Mouse (Mus musculus) yolk sac, embryonic 10.5 days (tissue): ENCODE measurements at regions not wholly inside any gene's neighbourhood (a gene's known extent, or its start where the extent isn't known, plus 50 kb on each side); places are given as distances from the start of the nearest gene placed in this dataset.

Experiments
- DNase-seq: peaks from one replicate; pipeline ENCODE4 v3.0.0-alpha.2; 2017; ENCODE audit warnings: low spot score

DNA sequence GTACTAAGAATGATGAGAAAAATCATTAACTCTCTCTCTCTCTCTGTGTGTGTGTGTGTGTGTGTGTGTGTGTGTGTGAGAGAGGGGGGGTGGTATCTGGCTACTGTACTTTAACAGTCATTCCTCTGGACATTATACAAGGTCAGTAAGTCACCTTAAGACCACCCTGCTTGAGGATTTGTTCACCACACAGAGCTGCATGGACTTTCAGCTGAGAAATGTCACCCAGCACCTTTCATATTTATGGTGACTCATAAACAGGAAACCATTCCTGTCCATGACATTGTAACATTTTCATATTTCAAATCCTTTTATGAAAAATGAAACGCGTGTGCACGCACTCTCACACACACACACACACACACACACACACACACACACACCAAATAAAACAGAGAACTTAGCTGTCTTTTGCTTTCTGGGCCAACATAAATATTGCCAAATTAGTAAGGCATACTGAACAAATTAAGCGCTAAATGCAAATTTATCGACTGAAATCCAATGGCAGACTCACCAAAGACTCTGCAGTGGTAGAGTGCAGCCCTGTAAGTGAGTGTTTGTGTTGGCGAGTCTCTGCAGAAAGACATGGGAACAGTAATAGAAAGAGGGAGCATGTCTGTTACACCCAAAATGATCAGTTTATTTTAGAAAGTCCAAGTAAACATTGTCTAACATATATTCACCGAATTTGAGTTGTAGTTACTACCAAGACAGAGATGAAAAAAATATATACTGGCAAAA, 277.7 kb downstream of the Osr1 start:
- DNase-seq, result no peak

DNA sequence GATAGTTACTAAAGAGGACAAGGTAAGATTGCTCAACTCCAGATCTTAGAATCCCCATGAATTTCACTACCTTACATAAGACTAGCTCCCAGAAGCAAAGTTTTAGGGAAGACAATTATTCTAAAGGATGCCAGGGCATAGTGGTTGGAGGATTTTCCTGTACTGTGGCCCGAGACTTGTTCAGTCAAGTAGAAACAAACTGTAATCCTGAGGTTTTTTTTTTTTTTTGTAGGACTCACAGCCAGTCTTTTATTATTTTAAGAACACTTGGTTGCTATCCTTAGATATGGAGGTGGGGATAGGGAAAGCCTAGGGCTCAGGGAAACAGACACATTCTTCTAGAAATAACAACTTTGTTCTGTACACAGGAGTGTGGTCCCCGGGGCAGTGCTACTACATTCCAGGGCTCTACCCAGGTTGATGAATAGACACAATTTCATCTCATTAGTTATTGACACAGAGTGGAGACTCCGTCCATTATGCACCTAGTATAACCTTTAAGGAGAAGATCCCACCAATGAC, 285.6 kb downstream of the Osr1 start:
- no peak for DNase-seq

DNA sequence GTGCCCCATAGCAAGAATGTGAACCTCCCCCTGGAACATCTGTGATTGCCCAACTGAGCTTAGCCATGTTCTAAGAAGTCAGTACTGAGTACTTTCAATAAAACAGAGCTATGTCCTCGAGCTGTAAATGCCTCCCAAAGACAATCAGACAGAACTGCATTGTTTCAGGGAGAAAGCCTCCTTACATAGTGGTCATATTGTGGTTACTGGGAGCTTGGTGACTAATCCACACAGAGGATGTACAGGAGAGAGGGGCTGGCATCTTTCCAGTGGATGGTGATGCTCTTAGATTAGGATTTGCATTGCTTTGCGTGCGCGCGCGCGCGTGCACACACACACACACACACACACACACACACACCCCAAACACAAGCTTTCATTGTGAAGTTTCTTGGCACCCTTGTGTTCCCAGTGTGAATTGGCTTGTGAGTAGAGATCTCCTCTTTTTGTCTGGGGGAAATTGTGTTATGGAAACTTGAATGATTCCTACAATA, 286.3 kb downstream of the Osr1 start:
- DNase-seq, result no peak

DNA sequence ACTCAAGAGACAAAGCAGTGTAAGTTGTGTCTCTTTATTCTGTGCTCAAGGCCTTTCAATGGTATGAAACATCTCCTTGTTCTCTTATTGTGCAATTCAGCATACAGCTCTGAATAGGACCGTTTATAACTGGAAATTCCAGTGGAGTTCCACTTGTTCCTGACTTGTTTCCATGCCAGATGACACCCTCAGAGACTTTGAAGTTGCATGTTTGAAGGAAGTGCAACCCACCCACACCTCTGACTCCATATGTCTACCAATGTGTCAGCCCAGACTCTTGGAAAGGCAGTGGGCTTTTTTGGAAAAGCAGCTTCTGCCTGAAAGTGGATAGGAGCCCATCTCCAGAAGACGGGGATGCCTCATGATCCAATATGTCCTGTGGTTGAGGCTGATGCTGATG, 288.1 kb downstream of the Osr1 start:
- DNase-seq, result no peak

DNA sequence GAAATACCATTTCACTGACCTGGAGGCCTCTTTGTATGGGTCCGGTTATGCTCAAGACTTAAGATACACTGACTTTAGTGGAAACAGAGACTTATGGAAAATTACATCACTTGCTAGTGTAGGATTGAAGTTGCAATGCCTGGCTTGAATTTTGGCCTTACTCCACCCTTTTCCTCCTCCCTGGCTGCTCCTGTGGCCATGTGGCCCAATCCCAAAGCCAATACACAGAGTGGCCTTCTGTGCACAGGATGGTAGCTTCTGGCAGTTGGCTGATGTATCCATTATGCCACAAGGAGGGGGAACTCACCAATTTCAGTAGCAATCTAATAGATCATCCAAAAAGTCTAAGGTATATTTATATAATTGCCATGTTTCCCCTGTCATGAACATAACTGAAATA, 292.4 kb downstream of the Osr1 start:
- no peak for DNase-seq

DNA sequence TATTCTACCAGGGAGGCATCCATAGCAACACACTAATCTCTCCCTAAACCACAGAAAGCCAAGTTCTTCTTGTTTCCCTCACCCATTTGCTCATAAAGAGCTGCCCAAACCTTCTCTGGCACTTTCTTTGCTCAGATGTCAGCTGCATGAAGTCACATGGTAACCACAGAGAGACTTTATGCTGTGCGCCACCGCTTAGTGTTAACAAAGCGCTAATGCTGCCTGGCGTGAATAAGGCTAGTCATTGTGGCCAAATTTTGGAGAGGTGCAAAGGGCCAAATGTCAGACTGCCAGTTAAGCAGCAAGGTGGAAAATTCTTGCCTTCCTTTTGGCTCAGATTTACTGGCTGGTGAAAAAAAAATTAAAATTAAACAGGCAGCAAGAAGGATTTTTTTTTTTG, 302.3 kb downstream of the Osr1 start:
- no peak for DNase-seq

DNA sequence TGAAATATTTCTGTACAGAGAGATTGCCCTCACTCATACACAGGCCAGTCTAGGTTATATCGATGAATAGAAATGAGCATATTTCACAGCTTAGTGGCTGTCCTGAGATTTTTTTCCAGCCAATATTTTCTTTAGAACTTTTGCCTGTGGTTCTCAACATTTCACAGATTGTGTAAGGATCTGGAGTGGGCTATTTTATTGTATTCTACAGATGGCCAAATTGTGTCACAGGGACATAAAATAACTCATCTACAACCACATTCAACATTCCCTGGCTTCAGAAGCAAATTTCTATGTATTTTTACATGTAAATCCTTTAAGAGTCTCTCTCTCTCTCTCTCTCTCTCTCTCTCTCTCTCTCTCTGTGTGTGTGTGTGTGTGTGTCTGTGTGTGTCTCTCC, 303.3 kb downstream of the Osr1 start:
- DNase-seq, result no peak

DNA sequence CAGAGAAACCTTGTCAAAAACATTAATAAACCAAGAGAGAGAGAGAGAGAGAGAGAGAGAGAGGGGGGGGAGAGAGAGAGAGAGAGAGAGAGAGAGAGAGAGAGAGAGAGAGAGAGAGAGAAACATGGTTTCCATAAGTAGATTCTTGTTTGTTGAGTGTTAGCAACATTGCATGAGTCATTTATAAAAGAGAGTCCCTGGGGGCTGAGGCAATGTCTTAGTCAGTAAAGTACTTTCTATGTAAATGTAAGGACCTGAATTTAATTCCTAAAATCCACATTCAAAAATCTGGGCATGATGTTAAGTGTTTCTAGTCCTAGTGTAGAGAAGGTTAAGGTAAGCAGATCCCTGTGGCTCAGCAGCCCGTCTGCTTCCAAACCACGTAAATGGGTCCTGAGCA, 304.9 kb downstream of the Osr1 start:
- no peak for DNase-seq

DNA sequence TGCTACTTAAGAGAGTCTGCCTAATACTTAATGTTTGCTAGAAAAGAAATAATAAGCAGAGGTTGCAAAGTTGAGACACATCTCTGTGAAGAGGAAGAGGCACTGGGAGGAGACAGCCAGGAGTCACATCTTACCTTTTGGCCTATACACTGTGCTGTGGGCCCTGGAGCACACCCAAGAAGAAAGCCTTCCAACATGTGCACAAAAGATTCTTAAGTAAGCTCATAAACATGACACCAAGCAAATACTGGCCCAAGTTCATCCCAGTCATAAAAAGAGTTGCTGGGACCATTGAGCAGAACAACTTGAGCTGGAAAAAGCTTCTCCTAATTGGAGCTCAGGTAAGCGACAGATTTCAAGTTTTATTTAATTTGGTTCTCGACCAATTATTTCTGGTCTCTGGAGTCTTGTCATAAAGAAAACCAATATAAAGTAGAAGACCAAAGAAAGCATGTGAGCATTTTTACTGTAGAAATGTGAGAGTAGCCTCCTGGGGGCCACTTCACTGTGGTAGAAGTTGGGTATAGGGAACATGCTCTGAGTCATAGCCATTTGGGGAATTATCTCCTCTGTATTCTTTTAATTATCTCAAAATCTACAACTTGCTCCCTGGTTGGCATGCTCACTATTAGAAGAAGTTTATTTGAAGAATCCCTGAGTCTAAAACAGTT, 312.2 kb downstream of the Osr1 start:
- no peak for DNase-seq

DNA sequence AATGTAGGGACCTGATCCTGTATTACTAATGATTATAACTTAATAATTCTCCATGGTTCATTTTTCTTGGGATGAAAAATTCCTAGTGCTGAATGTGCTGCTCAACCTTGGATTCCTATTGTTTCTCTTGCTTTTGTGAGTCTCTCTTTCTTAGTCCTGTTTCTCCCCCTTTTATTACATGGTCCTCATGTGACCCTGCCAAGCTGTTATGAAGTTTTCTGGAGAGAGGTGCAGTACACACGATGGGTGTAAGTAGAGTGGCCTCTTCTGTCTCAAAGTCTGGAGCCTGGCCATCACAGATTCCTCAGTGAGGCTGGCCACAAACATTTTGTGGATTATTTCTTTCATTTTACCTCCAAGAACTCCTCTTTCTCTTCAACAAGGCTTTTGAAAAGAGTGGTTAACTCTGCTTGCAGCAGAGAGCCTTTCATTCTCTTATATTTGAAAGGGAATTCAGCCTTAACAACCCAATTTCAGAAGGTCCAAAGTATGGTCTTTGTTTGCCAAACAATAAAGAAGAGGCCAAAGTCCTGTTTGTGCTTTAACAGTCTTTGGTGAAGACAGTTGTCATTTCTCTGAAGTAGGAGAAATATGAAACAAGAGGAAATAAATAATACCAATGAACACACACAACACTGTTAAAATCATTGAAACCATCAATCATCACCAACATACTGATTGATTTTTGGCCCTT, 313.3 kb downstream of the Osr1 start:
- DNase-seq, result no peak

DNA sequence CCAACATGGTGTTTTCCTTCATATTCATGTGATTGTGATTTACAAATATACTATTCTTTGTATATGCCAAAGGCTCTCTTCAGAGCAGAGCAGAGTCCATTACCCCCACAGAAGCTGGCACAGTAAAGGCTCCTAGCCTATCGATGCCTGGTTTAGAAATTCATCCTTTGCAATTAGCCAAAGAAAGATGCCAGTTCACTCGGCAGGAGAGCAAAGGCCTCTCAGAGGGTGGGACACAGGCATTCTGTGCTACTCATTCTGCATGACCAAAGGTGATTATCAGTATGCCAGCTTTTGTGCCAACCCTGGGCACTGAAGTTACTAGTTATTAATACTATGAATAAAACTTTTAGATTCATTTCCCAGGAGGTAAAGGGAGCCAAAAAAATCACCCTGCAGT, 324.6 kb downstream of the Osr1 start:
- no peak for DNase-seq

DNA sequence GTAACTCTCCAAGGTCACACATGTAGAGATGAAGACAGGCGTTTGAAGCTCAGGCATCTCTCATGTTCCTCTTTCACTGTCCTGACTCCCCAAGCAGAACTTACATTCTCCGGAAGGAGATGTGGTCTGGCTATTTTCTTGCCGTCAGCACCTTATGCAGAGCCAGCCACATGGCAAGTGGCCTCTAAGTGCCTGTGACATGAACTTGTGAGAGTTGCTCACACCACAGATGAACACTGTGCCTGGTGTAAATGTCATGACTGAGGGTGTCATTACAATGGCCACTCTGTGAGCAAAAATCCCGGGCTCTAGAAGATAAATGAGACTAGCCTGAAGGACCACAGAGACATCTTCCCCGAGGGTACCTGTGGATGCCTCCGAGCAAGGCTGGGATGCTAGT, 328.1 kb downstream of the Osr1 start:
- no peak for DNase-seq

DNA sequence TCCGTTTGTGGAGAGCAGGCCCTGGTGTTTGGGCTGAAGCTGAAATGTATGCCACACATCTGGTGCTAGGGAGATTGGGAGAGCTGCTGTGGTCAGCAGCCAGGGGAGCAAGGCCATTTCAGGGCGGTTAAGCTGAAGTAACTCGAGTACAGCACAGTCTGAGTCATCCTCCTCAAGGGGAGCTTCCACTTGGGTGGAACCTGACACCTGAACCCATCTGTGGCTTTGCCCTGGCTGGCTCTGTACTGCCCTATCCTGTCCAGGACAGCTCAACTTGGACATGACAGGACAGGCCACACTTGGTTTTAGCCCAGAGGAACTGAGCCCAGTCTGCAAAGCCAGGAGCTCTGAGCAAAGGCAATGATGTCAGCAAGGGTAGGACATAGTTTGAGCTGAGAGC, 328.5 kb downstream of the Osr1 start:
- no peak for DNase-seq

DNA sequence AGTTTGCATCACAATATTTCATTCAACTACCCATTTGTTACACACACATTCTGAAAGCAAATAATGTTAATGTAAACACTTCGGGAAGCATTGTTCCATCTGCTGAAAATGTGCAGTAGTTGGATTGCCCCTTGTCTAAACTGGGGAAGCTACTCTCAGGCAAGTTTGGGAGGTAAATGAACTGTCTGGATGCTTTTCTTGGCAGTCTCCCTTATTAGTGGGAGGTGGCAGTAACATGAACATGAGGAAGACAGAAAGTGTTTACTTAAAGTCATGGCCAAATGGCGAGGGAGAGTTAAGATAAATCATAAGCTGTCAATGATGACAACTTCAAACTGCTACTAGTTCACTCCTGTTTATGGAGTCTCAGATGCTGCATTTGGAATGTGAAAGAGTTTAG, 332.0 kb downstream of the Osr1 start:
- DNase-seq, result no peak

DNA sequence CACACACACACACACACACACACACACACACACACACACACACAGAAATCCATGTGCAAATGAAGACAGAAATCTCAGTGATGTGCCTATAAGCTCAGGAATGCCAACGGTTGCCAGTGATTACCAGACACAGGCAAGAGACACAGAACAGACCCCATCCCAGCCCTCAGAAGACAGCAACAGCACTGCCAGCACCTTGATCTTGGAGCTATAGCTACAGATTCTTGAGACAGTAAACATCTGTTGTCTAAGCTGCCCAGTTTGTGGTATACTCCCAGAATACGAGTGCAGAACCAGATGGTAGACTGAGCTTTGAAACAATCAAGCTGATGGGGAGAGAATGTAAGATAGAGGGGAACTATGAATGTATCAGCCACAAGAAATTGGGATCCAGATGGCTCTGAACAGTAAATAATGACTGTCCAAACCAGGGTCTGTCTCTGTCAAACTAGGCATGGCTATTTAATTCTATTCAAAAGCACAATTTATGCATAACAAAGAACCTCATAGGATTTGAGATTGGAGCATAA, 333.9 kb downstream of the Osr1 start:
- DNase-seq, result no peak

DNA sequence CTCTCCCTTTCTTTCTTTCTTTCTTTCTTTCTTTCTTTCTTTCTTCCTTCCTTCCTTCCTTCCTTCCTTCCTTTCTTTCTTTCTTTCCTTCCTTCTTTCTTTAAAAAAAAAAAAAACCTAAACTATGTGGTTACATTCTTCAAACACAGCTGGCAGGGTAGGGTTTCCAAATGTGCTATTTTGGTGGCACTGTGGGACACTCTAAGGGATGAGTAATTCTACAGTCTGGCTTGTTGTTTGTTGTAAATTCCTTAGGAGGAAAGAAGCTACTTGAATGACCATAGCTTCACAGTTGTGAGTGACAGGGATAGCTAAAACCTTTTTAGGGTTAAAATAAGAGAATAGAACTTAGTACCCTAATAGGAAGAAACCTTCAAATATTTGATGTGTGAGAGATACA, 342.4 kb downstream of the Osr1 start:
- DNase-seq, result no peak

DNA sequence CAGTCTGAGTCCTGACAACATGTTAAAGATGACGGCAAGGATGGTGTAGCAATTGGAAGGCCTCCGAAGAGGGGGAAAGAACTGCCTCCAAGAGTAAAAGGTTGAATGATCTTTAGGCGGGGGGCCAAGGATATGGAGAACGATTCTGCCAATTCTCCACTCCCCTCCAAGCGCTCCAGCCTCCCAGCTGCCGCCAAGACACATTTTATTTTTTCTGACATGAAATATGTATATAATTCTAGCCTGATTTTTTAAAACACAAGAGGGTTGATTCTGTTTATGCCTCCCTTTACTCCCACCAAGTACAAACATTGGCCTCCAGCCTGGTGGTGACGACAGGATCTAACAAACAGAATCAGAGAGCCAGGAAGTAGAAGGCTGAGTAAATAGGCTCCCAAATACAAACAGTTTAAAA, 345.8 kb downstream of the Osr1 start:
- no peak for DNase-seq

DNA sequence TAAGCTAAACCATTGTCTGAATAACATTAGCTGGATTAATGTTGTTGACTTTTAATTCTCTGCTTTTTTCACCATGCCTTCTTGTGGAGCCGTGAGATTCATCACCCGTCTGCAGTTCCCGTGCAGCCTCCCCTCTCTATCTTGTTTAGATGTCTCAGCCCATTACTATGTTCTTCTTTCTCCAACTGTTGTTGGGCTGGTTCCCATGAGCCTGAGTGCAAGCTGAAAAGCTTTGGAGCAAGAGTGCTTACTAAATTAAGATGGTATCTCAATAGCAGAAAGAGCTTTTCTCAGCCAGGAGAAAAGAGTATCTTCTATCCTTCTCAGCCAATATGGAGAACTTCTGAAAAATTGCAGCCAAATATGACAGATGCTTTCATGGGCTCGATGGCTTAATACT, 348.1 kb downstream of the Osr1 start:
- no peak for DNase-seq

DNA sequence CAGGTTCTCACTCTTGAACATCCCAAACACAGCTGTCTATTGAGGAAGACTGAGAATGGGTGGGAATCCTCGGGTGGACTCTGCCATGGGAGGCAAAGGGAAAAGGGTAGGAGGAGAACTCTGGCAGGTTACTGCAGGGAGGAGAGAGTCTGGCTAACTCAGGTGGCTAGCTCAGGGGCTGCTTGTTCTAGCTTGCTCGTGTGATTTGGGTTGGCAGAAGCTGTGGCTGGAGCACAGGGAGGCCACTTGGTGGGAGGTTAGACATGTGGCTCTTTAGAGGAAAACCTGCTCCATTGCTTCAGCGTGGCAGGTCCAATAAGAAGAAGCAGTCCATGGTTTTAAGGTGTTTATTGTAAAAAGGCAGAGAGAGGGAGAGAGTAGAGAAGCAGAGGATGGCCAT, 349.1 kb downstream of the Osr1 start:
- DNase-seq, result no peak

DNA sequence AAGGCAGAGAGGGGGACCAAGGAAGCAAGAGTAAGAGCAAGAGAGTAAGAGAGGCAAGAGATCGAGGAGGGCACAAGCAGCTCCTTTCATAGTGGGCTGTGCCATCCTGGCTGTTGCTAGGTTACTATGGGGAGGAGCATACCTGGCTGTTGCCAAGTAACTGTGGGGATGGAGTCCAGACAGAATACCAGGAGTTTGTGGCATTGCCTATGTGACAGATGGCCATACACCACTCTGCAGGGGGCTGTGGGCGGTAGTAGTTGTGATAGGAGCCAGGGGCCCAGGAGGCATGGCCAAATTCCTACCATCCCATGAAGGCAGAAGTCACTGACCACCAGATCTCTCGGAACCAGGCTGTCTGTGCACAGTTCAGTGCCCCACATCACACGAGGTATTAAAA, 349.5 kb downstream of the Osr1 start:
- no peak for DNase-seq

DNA sequence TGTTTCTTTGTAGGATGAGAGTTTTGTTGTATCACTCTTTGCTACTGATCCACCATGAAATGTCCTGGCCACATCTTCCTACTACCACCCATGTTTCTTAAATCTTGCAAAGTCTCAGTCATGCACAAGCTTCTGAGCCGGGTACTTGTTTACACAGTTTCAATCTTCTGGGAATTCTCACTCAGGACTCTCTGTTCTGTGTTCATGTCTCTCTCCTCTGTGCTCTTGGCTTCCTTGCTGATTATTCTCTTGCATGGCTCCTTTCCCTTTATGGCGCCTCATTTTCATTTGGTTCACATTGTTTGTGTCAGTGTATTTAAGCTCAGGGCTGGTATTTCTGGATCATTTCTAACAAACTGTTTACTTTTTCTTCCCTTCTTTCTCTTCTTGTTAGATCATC, 350.5 kb downstream of the Osr1 start:
- DNase-seq, result no peak

DNA sequence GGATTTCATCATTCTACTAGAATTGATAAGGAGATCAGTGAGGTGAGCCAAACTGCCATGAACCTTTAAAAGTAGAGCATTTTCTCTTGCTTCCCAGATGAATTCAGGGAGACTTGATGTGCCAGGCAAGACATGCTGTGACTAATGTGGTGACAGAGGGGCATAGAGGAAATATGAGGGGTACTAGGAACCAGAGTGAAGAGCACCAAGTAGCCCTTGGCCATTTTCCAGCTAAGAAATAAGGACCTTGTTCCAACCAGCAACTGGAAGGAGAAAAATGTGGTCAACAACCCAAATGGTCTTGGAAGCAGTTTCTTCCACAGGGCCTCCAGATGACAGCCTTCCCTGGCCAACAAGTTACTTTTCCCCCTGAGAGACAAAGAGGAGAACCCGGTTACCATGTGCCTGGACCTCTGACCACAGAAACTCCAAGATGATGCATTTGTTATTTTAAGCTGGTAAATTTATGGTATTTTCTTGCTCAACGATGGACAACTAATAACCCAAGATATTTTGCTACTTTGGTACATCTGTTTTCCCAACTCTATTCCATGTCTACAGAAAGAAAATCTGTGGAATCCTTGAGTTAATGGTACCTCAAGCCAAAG, 351.8 kb downstream of the Osr1 start:
- no peak for DNase-seq
